Mouse (Mus musculus): Measurements from ENCODE around the gene Mllt6. TPM values are rescaled to one million over a fixed set of nuclear protein-coding genes. Genes with fewer than 3 reads are reported as not detected.
"Not testable (repeated sequence)": the region's sequence is repeated elsewhere in the genome, so short reads cannot be mapped to it uniquely, and the experiment has no call there.

The Mllt6 gene
- polyA plus RNA-seq, 1 experiment from 2014 or later = 2.5 TPM

GRCm38 (mm10) chr11:97635468-97636019, 27.7 kb upstream of the Mllt6 start:
- no peaks in the 10 kb centered on the region for H3K9me3 ChIP-seq (replicated peaks; ENCODE audit: control insufficient read depth, low read length)
- no peaks in the 10 kb centered on the region for H3K36me3 ChIP-seq (ENCODE audit: control insufficient read depth, insufficient read depth, low read length)
- no peaks in the 10 kb centered on the region for H3K4me1 ChIP-seq (ENCODE audit: control insufficient read depth, insufficient read depth, low read length)
- H3K9ac ChIP-seq (ENCODE audit: low read length) = no peak overlapping the region
- H3K27me3 ChIP-seq (ENCODE audit: control insufficient read depth, insufficient read depth, low read length) = peaks cover 12% of the 10 kb centered on the region
- no peak overlapping the region for H3K27ac ChIP-seq (ENCODE audit: low read length)
- H3K4me3 ChIP-seq (replicated peaks; ENCODE audit: low read length) = no peak overlapping the region
- 55% methylated on average over 11 of the region's 11 CpGs for whole genome bisulfite sequencing
- no peak for ATAC-seq (ENCODE audit: insufficient read depth, low FRiP score)
- no peak overlapping the region for H3K4me2 ChIP-seq (ENCODE audit: low read depth, low read length)

GRCm38 (mm10) chr11:97641668-97642067, 21.5 kb upstream of the Mllt6 start:
- Histone ChIP-seq H3K4me3 (replicated peaks; ENCODE audit: low read length) (no peak overlapping the region), H3K27me3 (ENCODE audit: control insufficient read depth, insufficient read depth, low read length) (no peaks in the 10 kb centered on the region), H3K36me3 (ENCODE audit: control insufficient read depth, insufficient read depth, low read length) (no peaks in the 10 kb centered on the region), H3K4me2 (ENCODE audit: low read depth, low read length) (no peak overlapping the region), H3K9ac (ENCODE audit: low read length) (no peak overlapping the region), H3K9me3 (replicated peaks; ENCODE audit: control insufficient read depth, low read length) (0 out of 2 replicates have a peak, but pooled peaks cover 2% of the 10 kb centered on the region), H3K4me1 (ENCODE audit: control insufficient read depth, insufficient read depth, low read length) (no peaks in the 10 kb centered on the region), H3K27ac (ENCODE audit: low read length) (no peak overlapping the region)
- 47% methylated on average over 8 of the region's 8 CpGs for WGBS
- ATAC-seq (ENCODE audit: insufficient read depth, low FRiP score) = no peak

DNA sequence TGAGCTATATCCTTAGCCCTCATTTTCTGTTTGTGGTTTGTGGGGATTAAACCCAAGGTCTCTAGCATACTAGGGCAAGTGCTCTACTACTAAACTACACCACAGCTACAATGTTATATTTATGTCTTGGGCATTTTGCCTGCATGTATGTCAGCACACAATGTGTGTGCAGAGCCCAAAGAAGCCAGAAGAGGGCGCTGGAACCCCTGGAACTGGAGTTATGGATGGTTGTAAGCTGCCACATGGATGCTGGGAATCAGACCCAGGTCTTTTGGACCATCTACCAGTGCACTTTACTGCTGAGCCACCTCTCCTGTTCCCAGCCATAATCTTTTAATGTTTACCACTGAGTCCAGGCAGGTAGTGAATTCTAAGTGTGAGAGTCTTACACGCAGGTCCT, 20.5 kb upstream of the Mllt6 start:
- no peak overlapping the region for H3K27ac ChIP-seq (ENCODE audit: low read length)
- no peaks in the 10 kb centered on the region for H3K4me1 ChIP-seq (ENCODE audit: control insufficient read depth, insufficient read depth, low read length)
- ATAC-seq (ENCODE audit: insufficient read depth, low FRiP score) = no peak
- no peaks in the 10 kb centered on the region for H3K27me3 ChIP-seq (ENCODE audit: control insufficient read depth, insufficient read depth, low read length)
- H3K9me3 ChIP-seq (replicated peaks; ENCODE audit: control insufficient read depth, low read length) = 0 out of 2 replicates have a peak, but pooled peaks cover 2% of the 10 kb centered on the region
- H3K4me3 ChIP-seq (replicated peaks; ENCODE audit: low read length) = no peak overlapping the region
- no peak overlapping the region for H3K9ac ChIP-seq (ENCODE audit: low read length)
- H3K4me2 ChIP-seq (ENCODE audit: low read depth, low read length) = no peak overlapping the region
- WGBS = 45% methylated on average over 2 of the region's 2 CpGs
- H3K36me3 ChIP-seq (ENCODE audit: control insufficient read depth, insufficient read depth, low read length) = no peaks in the 10 kb centered on the region

DNA sequence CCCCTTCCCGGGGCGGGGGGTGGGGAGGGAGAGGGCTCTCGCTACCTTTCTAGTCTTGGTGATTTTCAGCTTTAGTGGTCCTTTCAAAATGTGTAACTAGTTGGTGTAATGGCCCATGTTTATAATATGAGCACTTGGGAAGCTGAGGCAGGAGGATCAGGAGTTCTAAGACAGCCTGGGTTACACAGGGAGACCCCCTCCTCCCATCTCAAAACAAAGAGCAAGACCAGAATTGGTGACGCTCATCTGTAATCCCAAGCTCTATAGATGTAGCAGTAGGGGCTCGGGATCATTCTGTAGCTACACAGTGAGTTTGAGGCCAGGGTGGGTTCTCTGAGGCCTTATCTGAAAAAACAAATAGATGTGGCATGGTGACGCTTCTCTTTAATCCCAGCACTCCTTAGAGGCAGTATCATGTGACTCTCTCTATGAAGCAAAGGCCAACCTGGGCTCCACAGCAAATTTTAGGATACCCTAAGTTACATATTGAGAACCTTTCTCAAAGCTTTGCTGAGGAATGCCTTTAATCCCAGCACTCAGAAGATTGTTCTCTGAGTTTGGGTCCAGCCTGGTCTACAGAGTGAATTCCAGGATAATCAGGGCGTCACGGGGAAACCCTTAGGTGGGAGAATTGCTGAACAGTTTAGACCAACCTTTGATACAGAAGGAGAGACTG, 19.7 kb upstream of the Mllt6 start:
- H3K9me3 ChIP-seq (replicated peaks; ENCODE audit: control insufficient read depth, low read length) = 0 out of 2 replicates have a peak, but pooled peaks cover 2% of the 10 kb centered on the region
- H3K36me3 ChIP-seq (ENCODE audit: control insufficient read depth, insufficient read depth, low read length) = no peaks in the 10 kb centered on the region
- ATAC-seq (ENCODE audit: insufficient read depth, low FRiP score) = no peak
- H3K4me3 ChIP-seq (replicated peaks; ENCODE audit: low read length) = no peak overlapping the region
- no peaks in the 10 kb centered on the region for H3K4me1 ChIP-seq (ENCODE audit: control insufficient read depth, insufficient read depth, low read length)
- no peak overlapping the region for H3K27ac ChIP-seq (ENCODE audit: low read length)
- 67% methylated on average over 8 of the region's 8 CpGs for whole genome bisulfite sequencing
- H3K4me2 ChIP-seq (ENCODE audit: low read depth, low read length) = no peak overlapping the region
- H3K9ac ChIP-seq (ENCODE audit: low read length) = no peak overlapping the region
- H3K27me3 ChIP-seq (ENCODE audit: control insufficient read depth, insufficient read depth, low read length) = no peaks in the 10 kb centered on the region

- 5% methylated on average over 6 of the region's 6 CpGs for WGBS
These were observed 18.4 kb upstream of the Mllt6 start for GRCm38 (mm10) chr11:97644834-97645233.

GRCm38 (mm10) chr11:97648541-97648940, 14.7 kb upstream of the Mllt6 start:
- not testable (repeated sequence) for H3K27ac ChIP-seq (ENCODE audit: low read length); H3K9ac ChIP-seq (ENCODE audit: low read length); H3K4me2 ChIP-seq (ENCODE audit: low read depth, low read length); H3K27me3 ChIP-seq (ENCODE audit: control insufficient read depth, insufficient read depth, low read length); ATAC-seq (ENCODE audit: insufficient read depth, low FRiP score); H3K4me1 ChIP-seq (ENCODE audit: control insufficient read depth, insufficient read depth, low read length); H3K9me3 ChIP-seq (replicated peaks; ENCODE audit: control insufficient read depth, low read length); H3K4me3 ChIP-seq (replicated peaks; ENCODE audit: low read length); H3K36me3 ChIP-seq (ENCODE audit: control insufficient read depth, insufficient read depth, low read length)
- WGBS = 92% methylated on average over 3 of the region's 4 CpGs

More at GRCm38 (mm10) chr11:97644834-97645233, 18.4 kb upstream of the Mllt6 start:
- no peak for ATAC-seq (ENCODE audit: insufficient read depth, low FRiP score)
- Histone ChIP-seq H3K4me1 (ENCODE audit: control insufficient read depth, insufficient read depth, low read length) (no peaks in the 10 kb centered on the region), H3K27ac (ENCODE audit: low read length) (no peak overlapping the region), H3K9me3 (replicated peaks; ENCODE audit: control insufficient read depth, low read length) (0 out of 2 replicates have a peak, but pooled peaks cover 2% of the 10 kb centered on the region), H3K4me2 (ENCODE audit: low read depth, low read length) (no peak overlapping the region), H3K4me3 (replicated peaks; ENCODE audit: low read length) (no peak overlapping the region), H3K9ac (ENCODE audit: low read length) (no peak overlapping the region), H3K36me3 (ENCODE audit: control insufficient read depth, insufficient read depth, low read length) (no peaks in the 10 kb centered on the region), H3K27me3 (ENCODE audit: control insufficient read depth, insufficient read depth, low read length) (no peaks in the 10 kb centered on the region)

DNA sequence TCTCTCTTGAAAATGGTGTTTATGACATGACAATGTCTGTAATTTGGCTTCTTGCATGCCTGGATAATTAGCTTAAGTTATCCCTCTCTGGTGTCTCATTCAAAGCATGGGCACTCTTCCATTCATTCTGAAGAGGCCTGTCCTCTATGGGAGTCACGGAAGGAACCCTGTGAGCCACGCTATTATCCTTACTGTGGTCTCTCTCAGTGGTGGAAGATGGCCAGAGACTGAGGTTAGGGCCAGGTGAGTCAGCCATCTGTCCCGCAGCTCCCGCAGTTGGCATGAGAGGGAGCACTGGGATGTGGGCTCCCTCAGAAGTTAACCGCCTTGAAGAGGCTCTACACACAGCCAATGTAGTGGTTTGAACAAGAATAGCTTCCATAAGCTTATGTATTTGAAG, 12.9 kb upstream of the Mllt6 start:
- no peak overlapping the region for H3K9ac ChIP-seq (ENCODE audit: low read length)
- no peaks in the 10 kb centered on the region for H3K36me3 ChIP-seq (ENCODE audit: control insufficient read depth, insufficient read depth, low read length)
- no peak overlapping the region for H3K27ac ChIP-seq (ENCODE audit: low read length)
- no peaks in the 10 kb centered on the region for H3K4me1 ChIP-seq (ENCODE audit: control insufficient read depth, insufficient read depth, low read length)
- WGBS = 60% methylated on average over 5 of the region's 5 CpGs
- no peak for ATAC-seq (ENCODE audit: insufficient read depth, low FRiP score)
- no peaks in the 10 kb centered on the region for H3K9me3 ChIP-seq (replicated peaks; ENCODE audit: control insufficient read depth, low read length)
- H3K27me3 ChIP-seq (ENCODE audit: control insufficient read depth, insufficient read depth, low read length) = no peaks in the 10 kb centered on the region
- no peak overlapping the region for H3K4me3 ChIP-seq (replicated peaks; ENCODE audit: low read length)
- no peak overlapping the region for H3K4me2 ChIP-seq (ENCODE audit: low read depth, low read length)

DNA sequence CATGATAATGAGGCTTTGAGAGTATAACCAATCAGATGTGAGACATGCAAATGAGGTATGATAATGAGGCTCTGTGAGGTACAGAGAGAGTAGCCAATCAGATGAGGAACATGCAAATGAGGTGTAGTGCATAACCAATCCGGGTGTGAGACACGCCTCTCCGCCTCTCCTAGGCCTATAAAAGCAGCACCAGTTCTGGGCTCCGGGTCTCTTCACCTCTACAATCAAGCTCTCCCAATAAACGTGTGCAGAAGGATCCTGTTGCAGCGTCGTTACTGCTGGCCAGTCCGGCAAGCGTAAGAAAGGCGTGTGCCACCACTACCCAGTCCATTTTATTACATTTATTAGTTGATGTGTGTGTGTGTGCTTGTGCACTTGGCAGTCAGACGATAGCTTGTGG, 9.8 kb upstream of the Mllt6 start:
- not testable (repeated sequence) for H3K9ac ChIP-seq (ENCODE audit: low read length); H3K9me3 ChIP-seq (replicated peaks; ENCODE audit: control insufficient read depth, low read length); ATAC-seq (ENCODE audit: insufficient read depth, low FRiP score); H3K4me1 ChIP-seq (ENCODE audit: control insufficient read depth, insufficient read depth, low read length); H3K4me2 ChIP-seq (ENCODE audit: low read depth, low read length); H3K4me3 ChIP-seq (replicated peaks; ENCODE audit: low read length); H3K27me3 ChIP-seq (ENCODE audit: control insufficient read depth, insufficient read depth, low read length); H3K27ac ChIP-seq (ENCODE audit: low read length); H3K36me3 ChIP-seq (ENCODE audit: control insufficient read depth, insufficient read depth, low read length)
- 93% methylated on average over 11 of the region's 11 CpGs for WGBS

- no peak for ATAC-seq (ENCODE audit: insufficient read depth, low FRiP score)
These were observed 9.0 kb upstream of the Mllt6 start for GRCm38 (mm10) chr11:97654210-97654609.

More at GRCm38 (mm10) chr11:97654210-97654609, 9.0 kb upstream of the Mllt6 start:
- H3K9ac ChIP-seq (ENCODE audit: low read length) = no peak overlapping the region
- H3K4me1 ChIP-seq (ENCODE audit: control insufficient read depth, insufficient read depth, low read length) = peaks cover 3% of the 10 kb centered on the region
- no peaks in the 10 kb centered on the region for H3K9me3 ChIP-seq (replicated peaks; ENCODE audit: control insufficient read depth, low read length)
- no peak overlapping the region for H3K4me2 ChIP-seq (ENCODE audit: low read depth, low read length)
- no peak overlapping the region for H3K4me3 ChIP-seq (replicated peaks; ENCODE audit: low read length)
- H3K36me3 ChIP-seq (ENCODE audit: control insufficient read depth, insufficient read depth, low read length) = no peaks in the 10 kb centered on the region
- no peak overlapping the region for H3K27ac ChIP-seq (ENCODE audit: low read length)
- WGBS = 86% methylated on average over 2 of the region's 2 CpGs
- H3K27me3 ChIP-seq (ENCODE audit: control insufficient read depth, insufficient read depth, low read length) = no peaks in the 10 kb centered on the region
